Mouse (Mus musculus) brown adipose tissue, adult 24 weeks (tissue): ENCODE measurements around the gene Hspd1. TPM values are rescaled to one million over a fixed set of nuclear protein-coding genes. Genes with fewer than 3 reads are reported as not detected.

Experiments used
- H3K27ac ChIP-seq: fragments of 200-500 bp; replicated peaks from 2 replicates; pipeline ENCODE4 v1.5.1; 2012; ENCODE audit warnings: low read depth, mild to moderate bottlenecking, low read length
- H3K4me1 ChIP-seq: fragments of 200-500 bp; 2 replicates; pipeline ENCODE4 v1.6.1; 2012; ENCODE audit warnings: low read length, mixed read lengths; ENCODE audit not compliant: control insufficient read depth, insufficient read depth, insufficient read length
- H3K4me3 ChIP-seq: fragments of 200-500 bp; 2 replicates; pipeline ENCODE4 v1.5.1; 2012; ENCODE audit warnings: low read depth, mild to moderate bottlenecking, low read length, moderate library complexity; ENCODE audit not compliant: insufficient read depth
- polyA plus RNA-seq: library from polyadenylated mRNA; stranded (reverse); fragments of >200 nt; gene quantifications from 2 replicates; pipeline ENCODE4 v1.2.4, GENCODE M21; 2012; ENCODE audit not compliant: missing spikeins, insufficient read depth, insufficient read length

The Hspd1 gene
- polyA plus RNA-seq, 1 experiment: 567 TPM

- H3K4me1 ChIP-seq: peaks cover 3% of the 10 kb centered on the region; the same call in 1 of the 2 replicates
- peak overlapping the region; percentile 81; the same call in 1 of the 2 replicates for H3K27ac ChIP-seq
- no peak overlapping the region for H3K4me3 ChIP-seq
These were observed 19.6 kb upstream of the Hspd1 start for GRCm38 (mm10) chr1:55107644-55108043.

GRCm38 (mm10) chr1:55106919-55107585 is 19.0 kb upstream of the Hspd1 start:
- Histone ChIP-seq H3K27ac (no peak overlapping the region), H3K4me1 (peaks cover 3% of the 10 kb centered on the region; the same call in 1 of the 2 replicates), H3K4me3 (no peak overlapping the region)

DNA sequence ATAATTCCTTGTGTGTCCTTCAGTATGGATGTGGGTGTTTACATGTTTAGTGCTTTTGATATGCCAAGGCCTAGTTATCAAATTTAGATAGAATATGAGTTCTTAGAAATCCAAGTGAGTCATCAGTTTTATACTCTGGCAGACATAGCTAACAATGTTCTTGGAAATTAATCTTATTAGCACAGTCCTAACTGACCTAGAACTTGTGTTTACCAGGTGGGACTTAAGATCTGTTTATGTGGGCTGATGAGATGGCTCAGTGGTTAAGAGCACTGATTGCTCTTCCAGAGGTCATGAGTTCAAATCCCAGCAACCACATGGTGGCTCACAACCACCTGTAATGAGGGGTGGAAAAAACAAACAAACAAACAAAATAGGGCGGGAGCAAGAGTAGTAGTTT is 4.4 kb upstream of the Hspd1 start:
- Histone ChIP-seq H3K4me3 (no peak overlapping the region), H3K27ac (no peak overlapping the region), H3K4me1 (peaks cover 3% of the 10 kb centered on the region; the same call in 1 of the 2 replicates)

GRCm38 (mm10) chr1:55092056-55092455 is 4.0 kb upstream of the Hspd1 start:
- H3K27ac ChIP-seq: no peak overlapping the region
- peaks cover 3% of the 10 kb centered on the region; the same call in 1 of the 2 replicates for H3K4me1 ChIP-seq
- H3K4me3 ChIP-seq: no peak overlapping the region

GRCm38 (mm10) chr1:55089498-55090064 is 1.5 kb upstream of the Hspd1 start:
- peak overlapping the region; percentile 30; the same call in 1 of the 2 replicates for H3K27ac ChIP-seq
- H3K4me3 ChIP-seq: no peak overlapping the region

GRCm38 (mm10) chr1:55088611-55089497 is 811 bp upstream of the Hspd1 start:
- Histone ChIP-seq H3K4me3 (peak overlapping the region; percentile 94), H3K27ac (peak overlapping the region; percentile 94), H3K4me1 (peaks cover 3% of the 10 kb centered on the region; the same call in 1 of the 2 replicates)

More at GRCm38 (mm10) chr1:55089498-55090064, 1.5 kb upstream of the Hspd1 start:
- H3K4me1 ChIP-seq: peaks cover 3% of the 10 kb centered on the region; the same call in 1 of the 2 replicates

DNA sequence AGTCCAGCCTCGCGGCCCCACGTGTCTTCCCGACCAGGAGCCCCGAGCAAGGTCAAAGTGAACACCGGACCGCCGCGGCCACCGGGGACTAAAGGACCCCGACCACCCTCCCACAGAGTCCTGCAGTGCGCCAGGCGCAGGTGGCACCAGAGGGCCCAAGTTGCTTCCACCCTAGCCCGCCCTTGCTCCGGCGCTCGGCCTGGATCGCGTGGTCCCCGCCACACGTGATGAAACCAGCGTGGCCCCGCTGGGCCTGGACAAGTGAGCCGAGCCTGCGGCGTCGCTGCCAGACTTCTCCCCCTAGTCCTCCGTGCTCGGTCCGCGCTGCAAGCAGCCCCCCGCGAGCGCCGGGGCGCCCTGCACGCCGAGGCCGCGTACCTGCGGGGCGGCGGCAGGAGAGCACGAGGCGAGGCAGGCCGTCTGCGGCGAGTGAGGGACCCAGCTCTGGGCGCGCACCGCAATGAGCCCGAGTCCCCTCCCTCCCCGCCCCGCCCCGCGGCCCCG is 590 bp downstream of the Hspd1 start:
- Histone ChIP-seq H3K4me3 (peak overlapping the region; percentile 94), H3K27ac (peak overlapping the region; percentile 96), H3K4me1 (peaks cover 3% of the 10 kb centered on the region; the same call in 1 of the 2 replicates)

- peaks cover 3% of the 10 kb centered on the region; the same call in 1 of the 2 replicates for H3K4me1 ChIP-seq
- H3K4me3 ChIP-seq: peak overlapping the region; percentile 94
- H3K27ac ChIP-seq: peak overlapping the region; percentile 96
These were observed 1.1 kb downstream of the Hspd1 start for GRCm38 (mm10) chr1:55086868-55087400.

DNA sequence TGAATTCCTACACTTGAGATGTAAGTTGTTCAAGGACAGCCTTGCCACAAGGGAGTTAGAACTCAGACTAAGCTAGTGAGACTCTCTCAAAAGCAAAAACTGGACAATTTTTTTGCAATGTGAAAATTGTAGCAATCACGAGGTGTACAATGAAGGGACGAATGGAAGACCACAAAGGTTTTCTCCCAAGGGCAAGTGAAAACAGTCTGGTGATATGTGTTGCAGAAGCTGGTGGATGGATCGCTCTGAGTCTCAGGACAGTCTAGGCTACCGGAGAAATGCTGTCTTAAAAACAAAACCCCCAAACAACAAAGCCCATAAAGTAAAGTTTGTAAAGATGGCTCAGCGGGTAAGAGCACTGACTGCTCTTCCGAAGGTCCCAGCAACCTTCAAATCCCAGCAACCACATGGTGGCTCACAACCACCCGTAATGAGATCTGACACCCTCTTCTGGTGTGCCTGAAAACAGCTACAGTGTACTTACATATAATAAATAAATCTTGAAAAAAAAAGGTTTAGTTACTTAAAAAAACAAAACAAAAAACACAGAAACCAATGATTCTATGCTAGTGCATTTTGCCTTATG is 2.2 kb downstream of the Hspd1 start:
- no peak overlapping the region; the same call in 1 of the 2 replicates for H3K4me3 ChIP-seq
- H3K4me1 ChIP-seq: no peaks in the 10 kb centered on the region
- H3K27ac ChIP-seq: no peak overlapping the region

DNA sequence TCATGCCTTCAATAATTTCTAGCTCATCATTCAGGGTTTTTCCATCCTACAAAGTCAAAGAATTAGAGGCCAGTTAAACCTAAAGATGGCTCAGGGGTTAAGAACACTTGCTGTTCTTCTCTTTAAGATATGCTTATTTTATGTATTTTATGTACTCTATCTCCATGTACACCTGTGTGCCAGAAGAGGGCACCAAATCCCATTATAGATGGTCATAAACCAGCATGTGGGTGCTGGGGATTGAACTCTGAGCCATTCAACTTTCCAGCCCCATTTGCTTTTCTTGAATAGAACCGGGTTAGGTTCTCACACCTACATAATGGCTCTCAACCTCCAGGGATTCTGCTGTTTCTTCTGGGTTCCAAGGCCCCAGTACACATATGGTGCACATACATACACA is 5.9 kb downstream of the Hspd1 start:
- Histone ChIP-seq H3K4me3 (no peak overlapping the region), H3K4me1 (no peaks in the 10 kb centered on the region), H3K27ac (no peak overlapping the region)

DNA sequence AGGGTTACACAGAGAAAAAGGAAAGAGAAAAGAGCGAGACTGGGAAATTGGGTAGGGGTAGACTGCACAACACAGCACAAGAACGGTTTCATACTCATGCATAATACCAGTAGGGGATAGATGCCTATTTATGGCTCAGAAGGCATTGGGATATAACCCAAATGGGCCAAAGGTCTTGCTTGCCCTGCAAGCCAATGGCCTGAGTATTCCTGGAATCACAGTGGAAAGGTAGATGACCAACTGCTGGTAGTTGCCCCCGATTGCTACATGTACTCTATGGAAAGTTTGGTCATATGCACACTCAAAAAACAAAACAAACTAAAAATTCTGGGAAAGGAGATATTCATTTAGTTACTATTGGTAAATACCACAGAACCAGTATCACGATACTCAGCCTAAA is 8.4 kb downstream of the Hspd1 start:
- no peak overlapping the region for H3K4me3 ChIP-seq
- 0 out of 2 replicates have a peak overlapping the region, but pooled peaks have one; percentile 2 for H3K27ac ChIP-seq
- no peaks in the 10 kb centered on the region for H3K4me1 ChIP-seq

GRCm38 (mm10) chr1:55076849-55077516 is 11.1 kb downstream of the Hspd1 start:
- no peak overlapping the region for H3K4me3 ChIP-seq
- H3K4me1 ChIP-seq: no peaks in the 10 kb centered on the region
- H3K27ac ChIP-seq: no peak overlapping the region

DNA sequence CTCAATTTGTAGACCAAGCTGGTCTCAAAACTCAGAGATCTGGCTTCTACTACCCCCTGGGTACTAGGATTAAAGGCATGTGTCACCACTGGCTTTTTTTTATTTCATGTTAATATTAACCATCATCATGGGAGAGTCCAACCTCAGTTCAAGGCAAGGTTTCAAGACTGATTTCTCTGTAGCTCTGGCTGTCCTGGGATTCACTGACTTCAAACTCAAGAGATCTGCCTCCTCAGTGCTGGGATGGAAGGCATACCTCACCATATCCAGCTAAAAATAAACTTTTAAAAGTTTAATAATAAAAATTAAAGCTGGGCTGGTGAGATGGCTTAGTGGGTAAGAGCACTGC is 11.7 kb downstream of the Hspd1 start:
- Histone ChIP-seq H3K4me1 (no peaks in the 10 kb centered on the region), H3K4me3 (no peak overlapping the region), H3K27ac (no peak overlapping the region)
